In the genomic region with DNA sequence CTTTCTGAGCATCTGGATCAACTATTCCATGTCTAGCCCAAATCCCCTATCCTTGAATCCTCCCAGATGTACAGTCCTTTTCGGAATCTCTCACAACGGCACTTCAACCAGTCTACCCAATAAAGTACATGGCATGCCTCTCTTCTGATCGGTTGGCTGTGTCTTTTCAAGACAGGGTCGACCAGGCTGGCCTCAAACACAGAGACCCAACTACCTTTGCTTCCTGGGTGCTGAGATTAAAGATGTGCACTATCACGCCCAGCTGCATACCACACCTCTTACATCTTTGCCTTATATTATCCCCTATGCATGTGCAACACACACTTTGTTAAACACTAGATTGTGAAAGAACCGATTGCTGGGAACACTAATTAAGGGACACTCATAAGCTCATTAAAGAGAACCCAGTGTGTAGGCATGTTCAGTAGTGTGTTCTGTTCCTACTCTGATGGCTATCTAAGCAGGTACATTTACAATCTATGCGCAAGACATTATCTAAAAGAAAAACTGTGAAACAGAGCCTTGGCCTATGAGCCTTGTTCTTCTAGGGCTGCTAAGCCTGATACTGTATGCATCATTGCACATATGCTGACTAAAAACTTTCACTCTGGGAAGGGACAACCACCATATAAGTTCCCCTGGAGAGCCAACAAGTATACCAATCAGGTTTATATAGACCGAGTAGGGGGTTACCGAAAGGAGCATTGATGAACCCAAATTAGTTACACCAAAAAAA, we compare ENCODE assay signal across 24 mouse cellular contexts. TPM values are rescaled to one million over a fixed set of nuclear protein-coding genes. Genes with fewer than 3 reads are reported as not detected.
DNase-seq lines count a peak whose midpoint lies in the region; ATAC-seq and TF ChIP-seq lines count a peak whose summit lies in the region.
"Had no signal": no experiment of that assay in that cellular context is flagged by ENCODE, and none has a peak within 500 bp of the region (broad histone marks: within the 10 kb centered on the region; RNA-seq: fewer than 3 reads in every experiment).

No protein-coding gene starts in this region.

- no peak overlapping the region for H3K9ac ChIP-seq in intestine, embryonic 15.5 days
- no peak overlapping the region for H3K9ac ChIP-seq in stomach, postnatal 0 days (ENCODE audit: low read length)
- H3K9ac ChIP-seq: embryonic facial prominence, embryonic 13.5 days; forebrain, embryonic 13.5 days; hindbrain, embryonic 14.5 days; limb, embryonic 12.5 days; liver, embryonic 12.5 days; midbrain, embryonic 13.5 days had no signal

- H3K27ac ChIP-seq in intestine, embryonic 15.5 days, result no peak overlapping the region
- no peak overlapping the region for H3K27ac ChIP-seq in stomach, postnatal 0 days (replicated peaks)
- H3K27ac ChIP-seq: embryonic facial prominence, embryonic 13.5 days; forebrain, embryonic 13.5 days; hindbrain, embryonic 14.5 days; kidney, postnatal 0 days; limb, embryonic 12.5 days; liver, embryonic 12.5 days; midbrain, embryonic 13.5 days had no signal

- DNase-seq in heart, adult 11 months, result peak; percentile 89
- no peak for DNase-seq in heart, postnatal 25 days (ENCODE audit: low spot score)
- DNase-seq in NIH3T3 (ENCODE audit: low read depth), result peak; percentile 31
- DNase-seq in stomach, postnatal 0 days (ENCODE audit: low spot score), result peak; percentile 27
- DNase-seq in thymus, postnatal 0 days (ENCODE audit: low spot score), result no peak
- no peak for DNase-seq in left cerebral cortex, postnatal 10 days (ENCODE audit: extremely low spot score in 1 of 2, low spot score in 2 of 2)
- DNase-seq: adrenal gland, postnatal 36 days; cerebellum, adult 11-12 months; cerebellum, postnatal 25 days; embryo, embryonic 11 days; gastrocnemius, postnatal 36 days; heart, postnatal 36 days; kidney, adult 11 months; lung, adult 18-20 months; thymus, postnatal 36 days had no signal

- 94% methylated on average over 9 of the region's 9 CpGs for WGBS in intestine, embryonic 15.5 days
- WGBS in stomach, postnatal 0 days, result 91% methylated on average over 9 of the region's 9 CpGs

- no peaks in the 10 kb centered on the region for H3K9me3 ChIP-seq in intestine, embryonic 15.5 days
- no peaks in the 10 kb centered on the region for H3K9me3 ChIP-seq in stomach, postnatal 0 days (ENCODE audit: control insufficient read depth, low read length)
- H3K9me3 ChIP-seq: embryonic facial prominence, embryonic 13.5 days; forebrain, embryonic 13.5 days; G1E; limb, embryonic 12.5 days; liver, embryonic 12.5 days; midbrain, embryonic 13.5 days had no signal

- no peaks in the 10 kb centered on the region for H3K4me1 ChIP-seq in intestine, embryonic 15.5 days (replicated peaks)
- H3K4me1 ChIP-seq in stomach, postnatal 0 days (replicated peaks; ENCODE audit: control insufficient read depth, insufficient read depth), result no peaks in the 10 kb centered on the region
- H3K4me1 ChIP-seq: limb, embryonic 12.5 days; liver, embryonic 12.5 days; midbrain, embryonic 13.5 days had no signal

- no peak overlapping the region for H3K4me3 ChIP-seq in intestine, embryonic 15.5 days (replicated peaks)
- H3K4me3 ChIP-seq in stomach, postnatal 0 days (ENCODE audit: low read depth, low read length), result no peak overlapping the region
- H3K4me3 ChIP-seq: embryonic facial prominence, embryonic 13.5 days; forebrain, embryonic 13.5 days; limb, embryonic 12.5 days; liver, embryonic 12.5 days; midbrain, embryonic 13.5 days had no signal

- intact Hi-C loops in heart, postnatal 25 days (cut with DNase I), result no loop called here
- intact Hi-C loops in left cerebral cortex, postnatal 10 days (cut with DNase I), result no loop called here

- ATAC-seq in intestine, embryonic 15.5 days, result peak; percentile 15
- ATAC-seq in stomach, postnatal 0 days (ENCODE audit: low FRiP score, low TSS enrichment), result peak; percentile 35
- ATAC-seq: forebrain, embryonic 13.5 days; liver, embryonic 12.5 days; midbrain, embryonic 13.5 days had no signal

- no peak overlapping the region for H3K4me2 ChIP-seq in intestine, embryonic 15.5 days (replicated peaks)
- no peak overlapping the region for H3K4me2 ChIP-seq in stomach, postnatal 0 days (replicated peaks; ENCODE audit: low read depth)
- H3K4me2 ChIP-seq: embryonic facial prominence, embryonic 13.5 days; forebrain, embryonic 13.5 days; hindbrain, embryonic 14.5 days; limb, embryonic 12.5 days; liver, embryonic 12.5 days; midbrain, embryonic 13.5 days had no signal

- TF ChIP-seq CTCF in stomach, postnatal 0 days (IDR thresholded peaks at IDR 0.05; ENCODE audit: low read depth), result no peak

- peaks cover 17% of the 10 kb centered on the region for H3K36me3 ChIP-seq in intestine, embryonic 15.5 days
- H3K36me3 ChIP-seq in stomach, postnatal 0 days (ENCODE audit: control insufficient read depth, insufficient read depth, low read length), result peaks cover 24% of the 10 kb centered on the region

- TF ChIP-seq EP300 in stomach, postnatal 0 days (optimal IDR thresholded peaks at IDR 0.05), result no peak

- H3K27me3 ChIP-seq in intestine, embryonic 15.5 days (replicated peaks), result no peaks in the 10 kb centered on the region
- no peaks in the 10 kb centered on the region for H3K27me3 ChIP-seq in stomach, postnatal 0 days (ENCODE audit: control insufficient read depth, insufficient read depth, low read length)
- H3K27me3 ChIP-seq: embryonic facial prominence, embryonic 13.5 days; forebrain, embryonic 13.5 days; limb, embryonic 12.5 days; liver, embryonic 12.5 days; midbrain, embryonic 13.5 days had no signal

RNA-seq across cellular contexts. Expression of gene Nfkbiz, which starts 28.8 kb away (rescaled TPM):
- total RNA-seq in heart, postnatal 25 days (2021), result 1 to 10 TPM; 2.2 to 2.3 TPM
- 8.7 and 8.8 TPM in 2 replicates for polyA plus RNA-seq in intestine, embryonic 15.5 days (2015; fragmentation: Nextera tagmentation; extraction: Ambion mirVana)
- 9.0 and 9.1 TPM in 2 replicates for polyA plus RNA-seq in stomach, postnatal 0 days (2015; fragmentation: Nextera tagmentation; extraction: Ambion mirVana)
- 6.0 and 6.3 TPM in 2 replicates for polyA plus RNA-seq in thymus, postnatal 0 days (2015; fragmentation: Nextera tagmentation; extraction: Ambion mirVana)
- total RNA-seq in left cerebral cortex, postnatal 10 days (2021), result 1 to 10 TPM; 2.6 to 2.8 TPM

Comparison
In these comparisons a context has a peak if more than half of its experiments do, and no peak if none do; other contexts are left out.
1. DNase-seq: peak in heart, adult 11 months (single experiment), NIH3T3 (single experiment) and stomach, postnatal 0 days (single experiment); none in heart, postnatal 25 days (single experiment), thymus, postnatal 0 days (single experiment) and left cerebral cortex, postnatal 10 days (0 of 2).